8 mouse cellular contexts compared by ENCODE assay signal in genomic region chr9:122294242-122294881, GRCm38 (mm10). TPM values are rescaled to one million over a fixed set of nuclear protein-coding genes. Genes with fewer than 3 reads are reported as not detected.
DNase-seq lines count a peak whose midpoint lies in the region; ATAC-seq and TF ChIP-seq lines count a peak whose summit lies in the region.

Gene Ano10 (minus strand): TSS chr9:122294423.

- peak within 1 kb of the TSS; percentile 66 for H3K4me2 ChIP-seq in heart, embryonic 12.5 days
- H3K4me2 ChIP-seq in kidney, postnatal 0 days (ENCODE audit: low read length), result peak within 1 kb of the TSS; percentile 79
- peak within 1 kb of the TSS; percentile 86 for H3K4me2 ChIP-seq in liver, embryonic 11.5 days
- H3K4me2 ChIP-seq in stomach, embryonic 14.5 days (replicated peaks; ENCODE audit: low read depth, low read length), result peak within 1 kb of the TSS; percentile 74

- peaks cover 6% of the 10 kb centered on the region for H3K4me1 ChIP-seq in heart, embryonic 12.5 days (replicated peaks)
- H3K4me1 ChIP-seq in kidney, postnatal 0 days (replicated peaks; ENCODE audit: insufficient read depth, low read length), result peaks cover 10% of the 10 kb centered on the region
- H3K4me1 ChIP-seq in liver, embryonic 11.5 days (replicated peaks; ENCODE audit: control insufficient read depth, insufficient read depth, low read length), result peaks cover 4% of the 10 kb centered on the region; the same call in 1 of the 2 replicates
- H3K4me1 ChIP-seq in stomach, embryonic 14.5 days (ENCODE audit: control insufficient read depth, insufficient read depth, low read length), result peaks cover 5% of the 10 kb centered on the region; the same call in 1 of the 2 replicates

- peak; percentile 60 for TF ChIP-seq CTCF in kidney, postnatal 0 days (IDR thresholded peaks at IDR 0.05; ENCODE audit: low read depth)

- H3K27ac ChIP-seq in heart, embryonic 12.5 days (ENCODE audit: poor library complexity, severe bottlenecking), result peak within 1 kb of the TSS; percentile 46; the same call in 1 of the 2 replicates
- peak within 1 kb of the TSS; percentile 79 for H3K27ac ChIP-seq in kidney, postnatal 0 days
- H3K27ac ChIP-seq in liver, embryonic 11.5 days (ENCODE audit: low read depth, low read length), result peak within 1 kb of the TSS; percentile 59; the same call in 1 of the 2 replicates
- H3K27ac ChIP-seq in stomach, embryonic 14.5 days (ENCODE audit: low read length), result peak within 1 kb of the TSS; percentile 61

- no peaks in the 10 kb centered on the region for H3K36me3 ChIP-seq in heart, embryonic 12.5 days
- no peaks in the 10 kb centered on the region for H3K36me3 ChIP-seq in kidney, postnatal 0 days (ENCODE audit: insufficient read depth, low read length)
- no peaks in the 10 kb centered on the region for H3K36me3 ChIP-seq in liver, embryonic 11.5 days (ENCODE audit: control insufficient read depth, insufficient read depth, low read length)
- no peaks in the 10 kb centered on the region for H3K36me3 ChIP-seq in stomach, embryonic 14.5 days (ENCODE audit: control insufficient read depth, insufficient read depth, low read length)

- under 1% methylated on average over 51 of the region's 51 CpGs for WGBS in heart, embryonic 12.5 days
- under 1% methylated on average over 51 of the region's 51 CpGs for WGBS in kidney, postnatal 0 days
- WGBS in liver, embryonic 11.5 days, result 0% methylated on average over 48 of the region's 51 CpGs
- under 1% methylated on average over 51 of the region's 51 CpGs for WGBS in stomach, embryonic 14.5 days

- no peaks in the 10 kb centered on the region for H3K27me3 ChIP-seq in heart, embryonic 12.5 days (replicated peaks)
- H3K27me3 ChIP-seq in kidney, postnatal 0 days (ENCODE audit: insufficient read depth, low read length), result no peaks in the 10 kb centered on the region
- H3K27me3 ChIP-seq in liver, embryonic 11.5 days (replicated peaks; ENCODE audit: control insufficient read depth, insufficient read depth, low read length), result no peaks in the 10 kb centered on the region; the same call in 1 of the 2 replicates
- H3K27me3 ChIP-seq in stomach, embryonic 14.5 days (ENCODE audit: control insufficient read depth, insufficient read depth, low read length), result no peaks in the 10 kb centered on the region

- H3K4me3 ChIP-seq in heart, embryonic 12.5 days, result peak within 1 kb of the TSS; percentile 70
- peak within 1 kb of the TSS; percentile 81 for H3K4me3 ChIP-seq in kidney, postnatal 0 days (replicated peaks; ENCODE audit: low read depth, low read length)
- H3K4me3 ChIP-seq in liver, embryonic 11.5 days (ENCODE audit: low read depth, low read length), result peak within 1 kb of the TSS; percentile 75
- H3K4me3 ChIP-seq in stomach, embryonic 14.5 days (ENCODE audit: low read depth, low read length), result peak within 1 kb of the TSS; percentile 84

- peak; percentile 99 for DNase-seq in CD4-positive helper T cell, adult 2 months (ENCODE audit: low read depth, low spot score)
- DNase-seq in brain, embryonic 18.5 days (ENCODE audit: low read depth, low spot score), result peak; percentile 94
- peak; percentile 99 for DNase-seq in kidney, postnatal 0 days (ENCODE audit: low spot score)
- DNase-seq in liver, embryonic 11.5 days (ENCODE audit: low spot score), result peak; percentile 99
- DNase-seq in naive thymus-derived CD4-positive, alpha-beta T cell, adult 2 months (ENCODE audit: low read depth), result peak; percentile 99

- H3K9me3 ChIP-seq in heart, embryonic 12.5 days (replicated peaks), result no peaks in the 10 kb centered on the region
- no peaks in the 10 kb centered on the region for H3K9me3 ChIP-seq in kidney, postnatal 0 days (replicated peaks; ENCODE audit: low read length)
- no peaks in the 10 kb centered on the region for H3K9me3 ChIP-seq in liver, embryonic 11.5 days (ENCODE audit: control insufficient read depth, low read length)
- no peaks in the 10 kb centered on the region for H3K9me3 ChIP-seq in stomach, embryonic 14.5 days (ENCODE audit: control insufficient read depth, low read depth, low read length)

- H3K9ac ChIP-seq in heart, embryonic 12.5 days, result peak within 1 kb of the TSS; percentile 79
- peak within 1 kb of the TSS; percentile 85 for H3K9ac ChIP-seq in kidney, postnatal 0 days (ENCODE audit: low read depth, low read length)
- H3K9ac ChIP-seq in liver, embryonic 11.5 days (ENCODE audit: low read depth, low read length), result peak within 1 kb of the TSS; percentile 76
- peak within 1 kb of the TSS; percentile 69 for H3K9ac ChIP-seq in stomach, embryonic 14.5 days (replicated peaks; ENCODE audit: low read depth, low read length)

- ATAC-seq in erythroid progenitor cell, adult 5-6 weeks (replicated peaks; ENCODE audit: low FRiP score, poor library complexity, severe bottlenecking), result peak; percentile 85
- peak; percentile 97 for ATAC-seq in heart, embryonic 12.5 days (ENCODE audit: insufficient number of reproducible peaks, low FRiP score)
- ATAC-seq in kidney, postnatal 0 days (replicated peaks; ENCODE audit: low FRiP score, low read depth), result peak; percentile 96
- ATAC-seq in liver, embryonic 11.5 days (replicated peaks; ENCODE audit: low FRiP score), result peak; percentile 97
- ATAC-seq in stomach, embryonic 14.5 days (ENCODE audit: insufficient number of reproducible peaks, insufficient read depth, low FRiP score, low read depth), result peak; percentile 95

RNA-seq across cellular contexts. Expression of gene Ano10, which starts in this region (rescaled TPM):
- 7.9 and 28.1 TPM in 2 replicates for total RNA-seq in erythroid progenitor cell, adult 5-6 weeks (2015; ENCODE audit: low replicate concordance)
- total RNA-seq in erythroid progenitor cell, adult 5-6 weeks (2017; ENCODE audit: low replicate concordance), result 3.1 and 5.1 TPM in 2 replicates
- polyA plus RNA-seq in heart, embryonic 12.5 days (2016; fragmentation: Nextera tagmentation; extraction: Ambion mirVana), result 30.5 and 34.7 TPM in 2 replicates
- polyA plus RNA-seq in kidney, postnatal 0 days (2015; fragmentation: Nextera tagmentation; extraction: Ambion mirVana), result 32.6 and 34.9 TPM in 2 replicates
- polyA plus RNA-seq in liver, embryonic 11.5 days (2014; fragmentation: Nextera tagmentation; extraction: Ambion mirVana), result 15.4 and 16.9 TPM in 2 replicates
- 46.0 and 47.4 TPM in 2 replicates for polyA plus RNA-seq in stomach, embryonic 14.5 days (2014; fragmentation: Nextera tagmentation; extraction: Ambion mirVana)

Comparison
In these comparisons a context has a peak if more than half of its experiments do, and no peak if none do; other contexts are left out.
1. Peak in every context shown above with its lines: DNase-seq, ATAC-seq, H3K4me3 ChIP-seq and H3K27ac ChIP-seq.